Mouse (Mus musculus): Measurements from ENCODE around the gene Dcdc2b.

Gene Dcdc2b

GRCm38 (mm10) chr4:129614093-129614492 is at the start of gene Dcdc2b:
Dcdc2b (minus strand) TSS chr4:129614257.
- no peak for DNase-seq (ENCODE audit: low spot score in 2 of 2)

- DNase-seq (ENCODE audit: low spot score in 2 of 2), result no peak
Measured at GRCm38 (mm10) chr4:129662255-129662813, 48.3 kb upstream of the Dcdc2b start.

DNA sequence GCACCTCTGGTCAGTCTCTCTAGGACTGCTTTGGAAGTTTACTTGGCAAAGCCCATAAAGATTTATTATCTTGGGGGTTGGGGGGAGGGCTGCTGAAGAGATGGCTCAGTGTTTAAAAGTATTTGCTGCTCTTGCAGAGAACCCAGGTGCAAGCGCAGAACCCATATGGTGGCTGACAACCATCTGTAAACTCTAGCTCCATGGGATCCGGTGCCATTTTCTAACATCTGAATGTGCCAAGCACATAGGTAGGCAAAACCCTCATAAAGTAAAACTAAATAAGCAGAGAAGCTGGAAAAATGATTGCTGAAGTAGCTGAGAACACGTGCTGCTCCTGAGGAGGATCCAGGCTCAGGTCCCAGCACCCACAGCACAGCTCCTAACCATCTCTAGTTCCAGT is 47.5 kb upstream of the Dcdc2b start:
- DNase-seq (ENCODE audit: low spot score in 2 of 2), result no peak

GRCm38 (mm10) chr4:129654770-129655169 is 40.7 kb upstream of the Dcdc2b start:
- DNase-seq (ENCODE audit: low spot score in 2 of 2), result no peak

DNA sequence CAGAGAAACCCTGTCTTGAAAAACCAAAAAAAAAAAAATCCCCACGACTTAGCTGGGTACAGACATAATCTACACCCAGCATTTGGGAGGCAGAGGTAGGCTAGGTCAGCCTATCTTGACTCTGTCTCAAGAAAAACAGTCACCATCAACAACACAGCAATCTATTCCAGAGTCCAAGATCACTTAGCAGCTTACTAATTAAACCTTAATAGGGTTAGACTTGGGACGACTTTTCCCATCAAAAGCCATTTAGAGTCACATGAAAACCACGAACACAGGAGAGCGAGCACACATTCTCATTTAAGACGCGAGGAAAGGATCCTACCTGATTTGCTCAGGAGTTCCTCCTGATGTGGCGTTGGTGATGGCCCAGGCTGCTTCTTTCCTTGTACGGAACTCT is 36.3 kb upstream of the Dcdc2b start:
- no peak for DNase-seq (ENCODE audit: low spot score in 2 of 2)

- DNase-seq (ENCODE audit: low spot score in 2 of 2), result no peak
Measured at GRCm38 (mm10) chr4:129648656-129649055, 34.6 kb upstream of the Dcdc2b start.

GRCm38 (mm10) chr4:129645204-129645603 is 31.1 kb upstream of the Dcdc2b start:
- no peak for DNase-seq (ENCODE audit: low spot score in 2 of 2)

GRCm38 (mm10) chr4:129641756-129642155 is 27.7 kb upstream of the Dcdc2b start:
- DNase-seq (ENCODE audit: low spot score in 2 of 2), result no peak

GRCm38 (mm10) chr4:129640638-129641467 is 26.8 kb upstream of the Dcdc2b start, which contains the start of gene Txlna:
Txlna (minus strand) TSS chr4:129641065.
- DNase-seq (ENCODE audit: low spot score in 2 of 2), result peak; percentile 89 to 93

GRCm38 (mm10) chr4:129640101-129640637 is 26.1 kb upstream of the Dcdc2b start:
- DNase-seq (ENCODE audit: low spot score in 2 of 2), result no peak

- DNase-seq (ENCODE audit: low spot score in 2 of 2), result no peak
Measured at GRCm38 (mm10) chr4:129639221-129639620, 25.2 kb upstream of the Dcdc2b start.

- no peak for DNase-seq (ENCODE audit: low spot score in 2 of 2)
Measured at GRCm38 (mm10) chr4:129633852-129634251, 19.8 kb upstream of the Dcdc2b start.

- DNase-seq (ENCODE audit: low spot score in 2 of 2), result no peak
Measured at GRCm38 (mm10) chr4:129631867-129632266, 17.8 kb upstream of the Dcdc2b start.

GRCm38 (mm10) chr4:129630944-129631343 is 16.9 kb upstream of the Dcdc2b start:
- no peak for DNase-seq (ENCODE audit: low spot score in 2 of 2)

- no peak for DNase-seq (ENCODE audit: low spot score in 2 of 2)
Measured at GRCm38 (mm10) chr4:129626035-129626434, 12.0 kb upstream of the Dcdc2b start.

- no peak for DNase-seq (ENCODE audit: low spot score in 2 of 2)
Measured at GRCm38 (mm10) chr4:129625496-129625895, 11.4 kb upstream of the Dcdc2b start.

DNA sequence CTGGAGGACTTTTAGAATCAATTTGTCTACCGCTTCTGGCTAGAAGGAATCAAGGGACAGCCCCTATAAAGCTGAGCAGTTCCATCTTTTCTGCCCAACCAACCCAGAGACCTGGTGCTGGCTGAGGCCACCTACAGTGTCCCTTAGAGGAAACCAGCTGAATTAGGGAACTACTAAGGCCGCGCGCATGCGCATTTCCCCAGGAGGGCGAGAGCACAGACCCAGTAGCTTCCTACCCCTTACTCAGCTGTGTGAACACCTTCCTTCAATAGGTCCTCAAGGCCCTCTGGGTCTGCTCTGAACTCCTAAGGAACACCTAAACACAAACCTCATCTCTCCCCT is 10.9 kb upstream of the Dcdc2b start:
- peak; percentile 57 to 72 for DNase-seq (ENCODE audit: low spot score in 2 of 2)

DNA sequence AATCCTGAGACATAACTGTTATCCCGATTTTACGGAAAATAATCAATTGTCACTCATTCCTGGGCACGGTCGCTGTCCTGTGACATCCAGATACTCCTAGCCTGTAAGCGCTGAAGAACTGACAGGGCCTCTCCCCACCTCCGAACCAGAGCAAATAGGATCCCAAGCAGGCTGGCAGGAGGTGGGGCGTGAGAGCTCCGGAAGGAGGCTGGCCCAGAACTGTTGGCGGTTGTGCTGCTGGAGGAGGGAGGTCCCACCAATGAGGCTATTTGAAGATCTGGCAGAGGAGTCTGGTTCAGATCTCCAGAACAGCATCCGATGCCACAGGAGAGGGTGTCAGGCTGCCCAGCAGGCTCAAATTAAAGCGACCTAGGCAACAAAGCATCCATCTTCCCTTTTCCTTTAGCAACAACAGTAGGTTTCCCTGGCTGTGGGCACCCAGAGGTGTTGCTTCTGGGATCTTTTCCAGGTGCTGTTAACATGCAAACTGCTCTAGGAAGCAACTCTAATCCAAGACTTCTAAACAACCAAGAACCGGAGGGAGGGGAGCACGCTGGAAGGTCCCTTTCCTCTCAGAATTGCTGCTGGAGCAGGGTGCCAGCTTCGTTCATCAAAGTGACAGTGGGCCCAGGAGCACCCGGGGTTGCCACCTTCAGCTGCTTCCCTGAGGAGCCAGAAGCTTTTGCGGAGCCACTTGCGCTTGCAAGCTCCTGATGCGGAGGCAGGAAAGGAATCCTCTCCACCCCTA is 10.4 kb upstream of the Dcdc2b start:
- DNase-seq (ENCODE audit: low spot score in 2 of 2), result peak; percentile 58 to 65

DNA sequence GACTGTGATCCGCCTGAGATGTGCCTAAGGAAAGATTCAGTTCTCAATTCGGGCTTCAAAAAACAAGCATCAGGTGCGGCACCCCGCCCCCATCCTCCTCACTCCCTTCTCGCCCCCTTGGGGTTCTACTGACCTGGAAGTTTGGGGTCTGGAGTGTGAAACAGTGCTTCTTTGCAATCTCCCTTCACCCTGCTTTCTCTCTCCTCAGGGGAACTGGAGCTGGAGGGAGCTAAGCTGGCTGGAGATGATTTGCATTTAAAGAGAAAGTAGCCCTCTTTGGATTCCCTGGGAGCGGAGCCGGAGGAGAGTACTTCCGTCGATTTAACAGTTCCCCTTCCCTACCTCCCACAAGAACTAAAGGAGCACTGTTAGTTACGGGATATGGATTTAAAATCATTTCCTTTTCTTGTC is 9.6 kb upstream of the Dcdc2b start, which contains the start of gene Ccdc28b:
TSS of gene Ccdc28b (minus strand) at position 267 of the 411 bp plus-strand sequence.
- no peak for DNase-seq (ENCODE audit: low spot score in 2 of 2)

GRCm38 (mm10) chr4:129622803-129623535 is 8.9 kb upstream of the Dcdc2b start:
- no peak for DNase-seq (ENCODE audit: low spot score in 2 of 2)

GRCm38 (mm10) chr4:129622120-129622802 is 8.2 kb upstream of the Dcdc2b start:
- no peak for DNase-seq (ENCODE audit: low spot score in 2 of 2)

Measured in spleen, postnatal 14 days (tissue).